Mouse (Mus musculus): ENCODE results near the gene Kcnj11.

Kcnj11 gene

DNA sequence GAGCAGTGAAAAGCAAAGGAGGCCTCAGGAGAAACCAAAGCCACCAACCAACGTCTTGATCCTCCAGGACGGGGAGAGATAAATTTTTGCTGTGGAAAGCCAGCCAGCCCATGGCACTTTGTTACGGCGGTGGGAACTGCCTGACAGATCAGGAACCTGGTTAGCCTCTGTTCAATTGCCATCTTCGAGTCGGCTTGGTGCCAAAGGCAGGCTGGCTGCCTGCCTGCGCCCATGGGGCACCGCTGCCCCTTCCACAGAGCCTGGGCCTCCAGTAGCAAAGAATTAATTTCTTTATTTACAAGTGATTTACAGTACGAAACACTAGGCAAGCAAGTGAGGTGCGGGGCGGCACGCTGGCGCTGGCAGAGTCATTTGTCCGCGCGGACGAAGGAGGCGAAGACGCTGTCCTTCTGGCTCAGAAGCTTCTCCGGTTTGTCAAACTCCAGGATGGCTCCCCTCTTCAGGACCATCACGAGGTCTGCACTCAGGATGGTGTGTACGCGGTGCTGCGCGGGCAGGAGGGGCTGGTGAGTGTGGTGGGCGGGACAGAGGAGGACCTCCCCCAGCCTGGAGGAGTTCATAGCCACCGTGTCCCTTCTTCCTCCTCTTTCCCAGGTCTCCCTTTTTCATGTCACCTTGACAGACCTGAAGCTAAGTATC lies 3.8 kb upstream of the Kcnj11 start:
- in situ Hi-C loops (cut with MboI, MseI): loop anchor here (5.0 kb wide), 1 partner anchor 98 kb away; no protein-coding TSS in a partner anchor

- in situ Hi-C loops (cut with MboI, MseI): loop anchor here (5.0 kb wide), 1 partner anchor 99 kb away; no protein-coding TSS in a partner anchor
These were observed 3.2 kb upstream of the Kcnj11 start for GRCm38 (mm10) chr7:46103771-46104170.

DNA sequence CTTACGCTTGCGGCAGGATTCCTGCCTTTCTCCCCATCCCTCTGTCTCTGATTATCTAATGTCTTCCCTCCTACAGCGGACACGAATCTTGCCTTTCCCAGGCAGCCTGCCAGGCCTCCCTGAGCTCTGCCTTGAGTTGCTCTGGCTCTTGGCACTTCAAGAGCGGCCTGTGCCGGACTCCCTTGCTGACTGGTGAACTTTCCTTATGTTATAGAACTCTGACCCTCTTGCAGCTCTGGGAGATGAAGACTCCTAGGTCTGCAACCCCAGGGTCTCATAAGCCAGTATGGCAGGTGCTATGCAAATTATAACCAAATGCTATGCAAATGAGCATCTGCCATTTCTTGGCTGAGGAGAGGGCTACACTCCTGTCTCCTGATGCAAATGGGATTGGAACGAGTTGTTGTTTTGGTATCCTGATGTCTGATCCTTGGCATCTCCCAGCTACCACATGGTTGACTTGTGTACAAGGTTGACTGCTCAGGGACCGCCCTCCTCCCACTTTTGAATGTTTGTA lies 2.6 kb upstream of the Kcnj11 start:
- in situ Hi-C loops (cut with MboI, MseI): loop anchor here (5.0 kb wide), 1 partner anchor 99 kb away; no protein-coding TSS in a partner anchor

DNA sequence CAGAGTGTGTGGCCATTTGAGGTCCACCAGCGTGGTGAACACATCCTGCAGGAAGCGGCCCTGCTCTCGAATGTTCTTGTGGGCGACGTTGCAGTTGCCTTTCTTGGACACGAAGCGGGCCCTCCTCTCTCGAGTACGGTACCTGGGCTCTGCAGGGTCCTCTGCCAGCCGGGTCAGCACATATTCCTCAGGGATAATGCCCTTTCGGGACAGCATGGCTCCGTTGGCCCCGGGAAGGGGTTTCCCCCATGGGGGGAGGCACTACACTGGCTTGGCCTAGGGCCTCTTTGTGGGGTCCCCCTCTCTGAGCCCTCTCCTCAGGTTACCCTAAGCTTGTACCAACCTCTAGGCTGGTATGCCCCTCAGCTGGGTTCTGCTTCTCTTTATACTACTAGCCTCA lies 882 bp downstream of the Kcnj11 start:
- in situ Hi-C loops (cut with MboI, MseI): loop anchor here (5.0 kb wide), 3 partner anchors 78 to 128 kb away; no protein-coding TSS in a partner anchor

- in situ Hi-C loops (cut with MboI, MseI): loop anchor here (5.0 kb wide), 2 partner anchors 78 to 128 kb away; no protein-coding TSS in a partner anchor
These were observed 1.7 kb downstream of the Kcnj11 start for GRCm38 (mm10) chr7:46098919-46099286.

- in situ Hi-C loops (cut with MboI, MseI): loop anchor here (5.0 kb wide), 2 partner anchors 79 to 129 kb away; no protein-coding TSS in a partner anchor
These were observed 2.2 kb downstream of the Kcnj11 start for GRCm38 (mm10) chr7:46098221-46098918.

- in situ Hi-C loops (cut with MboI, MseI): loop anchor here (5.0 kb wide), 2 partner anchors 80 to 130 kb away; no protein-coding TSS in a partner anchor
These were observed 3.2 kb downstream of the Kcnj11 start for GRCm38 (mm10) chr7:46097319-46097783.

GRCm38 (mm10) chr7:46096136-46096535 lies 4.4 kb downstream of the Kcnj11 start:
- in situ Hi-C loops (cut with MboI, MseI): loop anchor here (5.0 kb wide), 2 partner anchors 81 to 131 kb away; no protein-coding TSS in a partner anchor

GRCm38 (mm10) chr7:46092803-46093202 lies 7.8 kb downstream of the Kcnj11 start:
- in situ Hi-C loops (cut with MboI, MseI): no loop called here

DNA sequence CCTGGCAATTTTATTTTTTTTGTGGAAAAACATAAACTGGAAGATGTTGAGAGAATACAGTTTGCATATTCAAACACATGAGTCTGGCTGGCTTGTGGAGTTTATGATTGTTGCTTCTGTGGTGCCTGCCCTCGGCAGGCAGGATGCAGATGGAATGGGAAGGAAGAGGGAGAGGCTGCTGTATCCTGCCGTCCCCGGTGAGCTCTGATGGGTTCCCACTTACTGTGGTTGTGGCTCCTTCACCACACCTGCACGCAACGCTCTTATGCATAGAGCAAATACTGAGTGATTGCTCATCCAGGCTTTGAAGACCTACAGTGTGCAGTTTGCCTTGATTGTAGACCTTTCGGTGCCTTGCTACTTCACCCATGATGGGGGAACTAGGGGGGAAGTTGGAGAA lies 12.3 kb downstream of the Kcnj11 start:
- in situ Hi-C loops (cut with MboI, MseI): no loop called here

- in situ Hi-C loops (cut with MboI, MseI): no loop called here
These were observed 14.2 kb downstream of the Kcnj11 start for GRCm38 (mm10) chr7:46086378-46086777.

DNA sequence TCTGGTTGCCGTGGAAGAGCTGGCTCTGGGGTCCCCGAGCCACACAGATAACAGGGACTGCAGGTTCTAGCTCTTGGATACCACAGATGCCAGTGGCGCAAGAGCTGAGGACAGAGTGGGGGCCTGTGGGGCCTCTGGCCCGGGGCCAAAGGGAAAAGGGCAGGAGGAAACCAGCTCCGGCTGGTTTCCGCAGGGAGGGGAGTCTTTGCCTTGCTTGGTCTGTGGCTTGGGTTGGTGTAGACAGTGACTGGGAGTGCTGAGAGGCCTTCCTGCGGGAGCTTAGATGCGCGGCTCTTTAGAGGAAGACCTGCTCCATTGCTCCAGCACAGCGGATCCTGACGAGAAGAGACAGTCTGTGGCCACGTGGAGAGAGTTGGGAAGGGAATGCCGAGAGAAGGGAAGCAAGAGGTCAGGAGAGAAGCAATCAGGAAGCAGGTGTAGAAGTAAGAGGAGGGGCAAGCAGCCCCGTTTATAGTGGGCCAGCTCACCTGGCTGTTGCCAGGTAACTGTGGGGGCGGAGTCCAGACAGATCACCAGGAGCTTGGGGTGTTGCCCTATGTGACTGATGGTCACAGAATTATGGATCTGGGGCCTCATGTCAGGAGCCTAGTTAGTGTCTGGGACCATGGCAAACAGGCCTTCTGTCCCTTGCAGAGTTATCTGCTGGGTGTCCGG lies 15.6 kb downstream of the Kcnj11 start:
- in situ Hi-C loops (cut with MboI, MseI): no loop called here

DNA sequence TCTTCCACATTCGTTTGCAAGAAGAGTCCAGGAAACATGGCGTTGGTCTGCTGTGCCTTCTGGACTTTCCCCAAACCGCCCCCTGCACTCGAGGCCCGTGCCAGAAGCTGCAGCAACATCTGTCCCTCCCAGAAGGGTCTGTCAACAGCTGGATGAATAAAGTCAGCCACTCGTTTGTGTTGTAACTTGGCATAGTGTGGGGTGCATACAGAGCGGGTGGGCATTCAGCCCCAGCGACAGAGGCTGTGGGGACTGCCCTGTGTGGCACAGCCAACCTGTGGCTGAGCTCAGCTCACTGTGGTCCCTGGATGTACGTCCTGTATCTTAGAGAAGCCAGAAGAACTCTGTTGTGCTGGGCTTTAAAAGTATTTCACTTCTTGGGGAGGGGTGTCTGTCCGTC lies 16.5 kb downstream of the Kcnj11 start:
- in situ Hi-C loops (cut with MboI, MseI): no loop called here

GRCm38 (mm10) chr7:46077675-46078074 lies 22.9 kb downstream of the Kcnj11 start:
- in situ Hi-C loops (cut with MboI, MseI): no loop called here

DNA sequence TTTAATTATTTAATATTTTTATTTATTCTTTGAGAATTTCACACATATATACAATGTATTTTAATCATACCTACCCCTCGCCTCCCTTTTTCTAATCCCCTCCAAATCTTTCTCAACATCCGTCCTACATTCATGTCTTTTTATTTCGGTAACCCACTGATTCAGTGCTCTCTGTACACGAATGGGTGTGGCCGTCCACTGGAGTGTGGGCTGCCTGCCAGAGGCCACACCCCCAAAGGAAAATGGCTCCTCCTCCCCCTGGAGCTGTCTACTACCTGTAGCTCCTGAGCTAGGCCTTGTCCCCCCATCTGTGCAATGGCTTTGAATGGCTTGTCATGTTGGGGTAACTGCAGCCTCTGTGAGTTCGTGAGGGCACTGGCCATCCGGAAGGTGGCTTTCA lies 23.7 kb downstream of the Kcnj11 start:
- in situ Hi-C loops (cut with MboI, MseI): no loop called here

DNA sequence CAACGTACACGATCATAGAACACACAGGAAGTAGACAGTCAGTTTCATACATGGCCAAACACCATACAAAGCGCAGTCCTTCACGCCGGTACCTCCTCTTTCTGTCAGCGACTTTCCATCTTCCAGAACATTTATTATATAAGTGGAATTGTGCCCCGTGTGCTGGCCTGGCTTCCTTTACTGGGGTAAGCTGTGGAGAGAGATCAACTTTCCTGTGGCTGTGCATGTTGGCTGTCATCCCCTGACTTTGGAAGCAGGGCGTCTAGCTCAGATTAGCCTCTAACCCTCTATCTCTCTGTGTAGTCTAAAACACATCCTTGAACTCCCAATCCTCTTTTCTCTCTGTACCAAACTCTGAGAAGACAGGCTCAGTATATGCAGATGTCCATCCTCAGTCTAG lies 31.7 kb downstream of the Kcnj11 start:
- in situ Hi-C loops (cut with MboI, MseI): no loop called here

DNA sequence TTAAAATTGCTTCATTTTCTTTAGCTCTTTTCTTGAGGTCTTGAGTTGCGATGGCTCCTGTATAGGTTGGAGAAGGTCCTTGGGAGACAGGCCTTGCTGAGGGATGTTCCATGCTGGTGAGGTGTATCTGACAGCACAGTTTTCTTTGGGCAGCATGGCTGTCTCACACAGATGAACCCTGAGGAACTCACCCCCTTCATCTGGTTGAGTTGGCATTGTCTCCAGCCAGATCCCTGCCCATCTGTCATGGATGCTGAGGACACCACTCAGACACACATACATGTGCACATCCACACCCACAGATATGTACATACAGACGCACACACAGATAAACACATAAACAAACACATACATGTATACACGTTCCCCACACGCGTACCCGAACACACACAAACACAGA lies 37.3 kb downstream of the Kcnj11 start:
- in situ Hi-C loops (cut with MboI, MseI): no loop called here

GRCm38 (mm10) chr7:46061614-46062013 lies 39.0 kb downstream of the Kcnj11 start:
- in situ Hi-C loops (cut with MboI, MseI): no loop called here

GRCm38 (mm10) chr7:46060688-46061087 lies 39.9 kb downstream of the Kcnj11 start:
- in situ Hi-C loops (cut with MboI, MseI): no loop called here

DNA sequence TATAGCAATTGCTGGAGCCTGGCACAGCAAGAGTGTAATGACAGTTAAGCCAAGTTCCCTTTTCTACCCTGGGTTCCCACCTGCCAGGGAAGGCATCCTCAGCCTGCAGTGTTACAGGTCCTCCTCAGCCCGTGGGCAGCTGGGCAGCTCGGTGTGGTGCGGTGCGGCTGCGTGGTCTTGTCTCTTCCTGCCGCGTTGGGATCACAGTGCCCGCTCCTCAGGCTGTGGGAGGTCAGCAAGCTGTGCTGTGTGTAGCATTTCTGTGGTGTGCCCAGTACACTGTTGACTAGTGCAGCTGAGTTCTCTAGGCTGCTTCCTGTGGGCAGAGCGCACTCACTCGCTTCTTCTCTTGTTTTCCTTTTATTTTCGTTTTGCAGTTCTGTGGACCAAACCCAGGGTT lies 41.7 kb downstream of the Kcnj11 start:
- in situ Hi-C loops (cut with MboI, MseI): no loop called here

- in situ Hi-C loops (cut with MboI, MseI): no loop called here
These were observed 47.0 kb downstream of the Kcnj11 start for GRCm38 (mm10) chr7:46053566-46053965.

Data from regulatory T cell (primary cell).